Mouse (Mus musculus) induced T-regulatory cell, adult 2 months (primary cell): Measurements from ENCODE around the gene Hhex.

Source experiments
- DNase-seq: peaks from one replicate; pipeline ENCODE4 v3.0.0-alpha.2; 2012; ENCODE audit warnings: low read depth

The Hhex gene

GRCm38 (mm10) chr19:37449246-37449645 is 14.6 kb downstream of the Hhex start:
- DNase-seq = no peak

- no peak for DNase-seq
These were observed 20.9 kb downstream of the Hhex start for GRCm38 (mm10) chr19:37455528-37455927.

- DNase-seq = no peak
These were observed 21.4 kb downstream of the Hhex start for GRCm38 (mm10) chr19:37455961-37456360.

- no peak for DNase-seq
These were observed 23.4 kb downstream of the Hhex start for GRCm38 (mm10) chr19:37458013-37458412.

- no peak for DNase-seq
These were observed 31.8 kb downstream of the Hhex start for GRCm38 (mm10) chr19:37466403-37466802.

GRCm38 (mm10) chr19:37466978-37467377 is 32.4 kb downstream of the Hhex start:
- DNase-seq = no peak

- no peak for DNase-seq
These were observed 34.4 kb downstream of the Hhex start for GRCm38 (mm10) chr19:37468841-37469566.

- no peak for DNase-seq
These were observed 37.1 kb downstream of the Hhex start for GRCm38 (mm10) chr19:37471680-37472079.

GRCm38 (mm10) chr19:37472589-37472988 is 38.0 kb downstream of the Hhex start:
- no peak for DNase-seq

GRCm38 (mm10) chr19:37481704-37482103 is 47.1 kb downstream of the Hhex start:
- no peak for DNase-seq

GRCm38 (mm10) chr19:37482556-37483187 is 48.1 kb downstream of the Hhex start:
- DNase-seq = no peak

- no peak for DNase-seq
These were observed 50.2 kb downstream of the Hhex start for GRCm38 (mm10) chr19:37484787-37485186.

GRCm38 (mm10) chr19:37486801-37487200 is 52.2 kb downstream of the Hhex start:
- DNase-seq = no peak

GRCm38 (mm10) chr19:37487811-37488475 is 53.3 kb downstream of the Hhex start:
- DNase-seq = no peak

GRCm38 (mm10) chr19:37488608-37489262 is 54.1 kb downstream of the Hhex start:
- peak; percentile 12 for DNase-seq
